Mouse (Mus musculus): ENCODE results near the gene Pitx3.
"Not testable (repeated sequence)": the region's sequence is repeated elsewhere in the genome, so short reads cannot be mapped to it uniquely, and the experiment has no call there.

Pitx3 gene

DNA sequence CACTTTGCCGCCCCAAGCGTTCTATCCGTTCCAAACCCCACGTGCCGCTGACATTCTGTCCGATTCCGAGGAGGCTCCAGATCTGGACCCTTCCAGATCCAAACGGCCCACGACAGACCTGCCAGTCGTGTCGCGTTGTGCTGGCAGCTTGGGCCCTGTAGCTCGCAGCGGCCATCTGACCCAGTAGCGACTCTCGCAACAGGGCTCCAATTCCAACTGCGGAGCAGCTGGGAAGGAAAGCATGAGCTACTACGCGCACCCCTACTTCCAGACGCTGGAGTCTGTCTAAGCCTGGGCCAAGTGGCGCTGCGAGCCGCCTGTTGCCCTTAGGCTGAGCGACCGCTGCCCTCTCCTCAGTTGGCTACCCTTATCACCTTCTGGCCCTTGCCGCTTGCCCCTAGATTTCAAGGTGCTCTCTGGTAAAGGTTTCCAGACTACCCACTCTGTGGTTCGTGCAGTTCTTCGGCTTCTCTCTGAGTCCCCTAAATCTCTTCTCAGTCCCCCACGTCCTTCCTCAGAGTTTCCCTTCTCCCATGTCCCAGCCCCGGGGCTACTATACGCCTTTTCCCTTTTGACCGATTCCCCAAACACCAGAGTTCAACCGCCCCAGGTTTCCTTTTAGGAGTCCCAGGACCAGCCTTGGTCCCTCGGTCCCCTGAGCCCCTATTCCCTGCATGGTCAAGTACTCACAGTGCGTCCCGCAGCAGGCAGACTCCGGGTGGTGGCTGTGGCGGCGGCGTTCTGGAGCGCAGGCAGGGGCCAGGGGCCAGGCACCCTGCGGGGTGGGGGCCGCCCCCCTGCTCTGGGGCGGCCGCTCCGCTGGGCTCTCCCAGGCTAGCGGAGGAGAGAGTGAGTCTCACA, at the start of gene Pitx3:
Gene Pitx3, minus strand, starts transcription at position 816 of the 861 bp plus-strand sequence.
- DNase-seq (ENCODE audit: inconsistent age in 2 of 2, low spot score in 1 of 2) = peak; percentile 36 to 70

DNA sequence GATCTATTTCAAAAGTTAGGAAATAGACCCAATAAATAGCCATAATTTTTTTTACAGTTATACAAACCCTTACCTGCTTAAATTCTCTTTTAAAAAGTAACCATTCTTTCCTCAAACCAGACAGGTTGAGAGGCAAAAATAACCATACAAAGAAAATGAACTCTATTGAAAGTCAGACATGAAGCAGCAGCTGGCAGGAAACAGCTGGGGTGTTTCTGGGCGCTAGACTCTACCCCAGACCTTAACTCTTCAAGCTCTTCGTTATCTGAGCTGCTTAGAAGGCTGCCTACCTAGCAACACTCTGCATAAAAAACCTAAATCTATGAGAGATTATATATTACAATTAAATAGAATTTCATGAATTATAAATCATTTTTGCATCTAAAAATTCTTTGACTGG, 39.1 kb upstream of the Pitx3 start:
- no peak for DNase-seq (ENCODE audit: inconsistent age in 2 of 2, low spot score in 1 of 2)

DNA sequence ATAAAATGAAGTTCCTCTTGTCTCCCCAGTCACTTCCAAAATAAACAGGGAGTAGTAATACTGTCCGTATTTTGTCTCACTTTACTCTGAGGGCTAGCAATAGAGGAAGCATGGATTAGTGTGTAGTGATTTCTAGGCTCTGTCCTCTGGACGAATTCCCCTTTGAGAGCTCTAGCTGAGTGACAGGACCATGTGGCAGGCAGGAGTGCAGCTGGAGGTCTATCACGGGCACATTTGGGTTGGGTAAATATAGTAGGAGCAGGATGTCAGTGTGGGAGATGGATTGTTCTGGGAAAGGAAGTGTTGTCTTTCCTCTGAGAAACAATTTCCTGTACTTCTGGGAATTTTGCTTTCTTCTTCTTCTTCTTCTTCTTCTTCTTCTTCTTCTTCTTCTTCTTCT, 38.5 kb upstream of the Pitx3 start:
- no peak for DNase-seq (ENCODE audit: inconsistent age in 2 of 2, low spot score in 1 of 2)

DNA sequence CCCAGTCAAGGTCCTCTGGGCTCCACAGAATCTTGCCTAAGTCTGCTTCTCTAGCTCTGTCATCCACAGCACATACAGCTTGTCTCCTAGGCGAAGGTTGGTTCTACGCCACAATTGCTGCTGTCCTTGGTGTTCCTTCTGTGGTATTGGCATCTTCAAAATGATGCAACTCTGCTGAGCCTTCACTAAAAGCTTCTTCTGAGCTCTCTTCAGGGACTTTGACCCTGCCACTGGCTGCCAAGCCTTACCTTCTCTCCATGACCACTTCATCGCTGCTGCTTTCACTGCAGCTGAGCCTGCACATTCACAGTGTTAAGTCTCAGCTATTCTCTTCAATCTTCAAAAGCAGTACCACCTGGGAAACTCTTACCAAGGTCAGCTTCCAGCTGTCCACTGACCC, 34.1 kb upstream of the Pitx3 start:
- DNase-seq (ENCODE audit: inconsistent age in 2 of 2, low spot score in 1 of 2) = peak; percentile 15 to 44

DNA sequence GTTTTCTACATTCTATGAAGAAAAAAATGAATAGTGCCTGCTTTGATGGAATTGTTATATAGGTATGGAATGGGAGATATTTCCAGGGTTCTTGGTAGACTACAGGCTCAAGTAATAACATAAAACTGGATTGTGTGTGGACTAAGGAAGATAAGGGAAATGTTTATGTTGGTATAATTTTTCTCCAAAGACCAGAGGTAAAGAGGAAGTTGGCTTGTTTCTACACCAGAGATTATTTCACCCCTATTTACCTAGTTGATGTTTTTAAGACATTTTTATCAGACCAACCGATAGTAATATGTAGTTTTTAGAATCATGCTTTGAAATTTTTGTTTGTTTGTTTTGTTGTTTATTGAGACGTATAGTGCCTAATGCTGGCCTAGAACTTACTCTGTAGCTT, 32.1 kb upstream of the Pitx3 start:
- DNase-seq (ENCODE audit: inconsistent age in 2 of 2, low spot score in 1 of 2) = no peak

GRCm38 (mm10) chr19:46177046-46177445, 28.9 kb upstream of the Pitx3 start:
- DNase-seq (ENCODE audit: inconsistent age in 2 of 2, low spot score in 1 of 2) = no peak

- DNase-seq (ENCODE audit: inconsistent age in 2 of 2, low spot score in 1 of 2) = no peak
These were observed 27.0 kb upstream of the Pitx3 start for GRCm38 (mm10) chr19:46175173-46175572.

- DNase-seq (ENCODE audit: inconsistent age in 2 of 2, low spot score in 1 of 2) = no peak
These were observed 24.4 kb upstream of the Pitx3 start for GRCm38 (mm10) chr19:46172541-46172940.

GRCm38 (mm10) chr19:46169913-46170312, 21.8 kb upstream of the Pitx3 start:
- DNase-seq (ENCODE audit: inconsistent age in 2 of 2, low spot score in 1 of 2) = no peak

DNA sequence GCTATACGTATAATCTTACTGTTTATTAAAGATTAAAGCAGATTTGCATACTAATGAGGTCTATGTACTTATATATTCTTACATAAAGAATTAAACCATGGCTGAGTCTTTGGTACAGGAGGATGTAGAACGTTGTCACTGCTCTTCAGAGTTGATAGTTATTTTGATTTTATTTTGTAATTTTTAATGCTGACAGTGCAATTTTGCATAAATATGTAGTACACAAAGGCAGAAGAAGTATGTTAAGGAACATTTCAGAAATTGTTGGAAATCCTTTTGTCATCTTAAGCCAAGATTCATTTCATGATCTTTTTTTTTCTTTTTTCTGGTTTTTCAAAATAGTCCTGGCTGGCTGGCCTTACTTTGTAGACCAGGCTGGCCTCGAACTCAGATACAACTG, 21.3 kb upstream of the Pitx3 start:
- DNase-seq (ENCODE audit: inconsistent age in 2 of 2, low spot score in 1 of 2) = no peak

DNA sequence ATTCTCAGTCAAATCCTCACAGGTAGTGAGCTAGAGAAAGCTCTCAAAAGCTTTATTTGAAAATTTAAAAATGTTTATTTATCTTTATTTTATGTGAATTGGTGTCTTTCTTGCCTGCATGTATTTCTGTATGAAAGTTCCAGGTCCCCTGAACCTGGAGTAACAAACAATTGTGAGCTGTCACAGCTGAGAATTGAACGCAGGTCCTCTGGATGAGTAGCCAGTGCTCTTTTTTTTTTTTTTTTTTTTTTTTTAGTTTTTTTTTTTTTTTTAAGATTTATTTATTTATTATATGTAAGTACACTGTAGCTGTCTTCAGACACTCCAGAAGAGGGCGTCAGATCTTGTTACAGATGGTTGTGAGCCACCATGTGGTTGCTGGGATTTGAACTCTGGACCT, 19.0 kb upstream of the Pitx3 start:
- DNase-seq (ENCODE audit: inconsistent age in 2 of 2, low spot score in 1 of 2) = not testable (repeated sequence)

DNA sequence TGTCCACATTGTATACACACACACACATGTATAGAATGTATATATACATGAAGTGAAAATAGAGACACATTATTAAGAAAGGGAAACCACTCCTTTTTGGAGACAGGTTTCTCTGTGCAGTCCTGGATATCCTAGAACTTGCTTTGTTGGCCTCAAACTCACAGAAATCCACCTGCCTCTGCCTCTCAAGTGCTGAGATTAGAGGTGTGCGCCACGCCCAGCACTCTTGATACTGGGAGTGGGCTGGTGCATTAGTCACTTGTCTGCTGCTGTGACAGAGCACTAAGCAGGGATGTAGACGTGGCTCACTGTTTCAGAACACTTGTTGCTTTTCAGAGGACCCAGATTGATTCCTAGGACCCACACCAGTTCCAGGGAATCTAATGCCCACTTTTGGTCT, 17.8 kb upstream of the Pitx3 start:
- DNase-seq (ENCODE audit: inconsistent age in 2 of 2, low spot score in 1 of 2) = no peak

- peak; percentile 95 to 99 for DNase-seq (ENCODE audit: inconsistent age in 2 of 2, low spot score in 1 of 2)
These were observed 4.1 kb upstream of the Pitx3 start, which contains the start of gene Gbf1 for GRCm38 (mm10) chr19:46152127-46152803. Gene Gbf1 (plus strand): TSS chr19:46152509.

- no peak for DNase-seq (ENCODE audit: inconsistent age in 2 of 2, low spot score in 1 of 2)
These were observed 965 bp upstream of the Pitx3 start for GRCm38 (mm10) chr19:46149091-46149490.

GRCm38 (mm10) chr19:46148372-46148760, 240 bp upstream of the Pitx3 start:
- DNase-seq (ENCODE audit: inconsistent age in 2 of 2, low spot score in 1 of 2) = peak; percentile 91 to 96

- no peak for DNase-seq (ENCODE audit: inconsistent age in 2 of 2, low spot score in 1 of 2)
These were observed 7.0 kb downstream of the Pitx3 start for GRCm38 (mm10) chr19:46141091-46141490.

GRCm38 (mm10) chr19:46140324-46140723, 7.8 kb downstream of the Pitx3 start:
- DNase-seq (ENCODE audit: inconsistent age in 2 of 2, low spot score in 1 of 2) = no peak

GRCm38 (mm10) chr19:46136639-46137580, 11.2 kb downstream of the Pitx3 start:
- peak; percentile 78 to 92 for DNase-seq (ENCODE audit: inconsistent age in 2 of 2, low spot score in 1 of 2)

GRCm38 (mm10) chr19:46135789-46136638, 12.1 kb downstream of the Pitx3 start:
- peak; percentile 50 to 87 for DNase-seq (ENCODE audit: inconsistent age in 2 of 2, low spot score in 1 of 2)

- DNase-seq (ENCODE audit: inconsistent age in 2 of 2, low spot score in 1 of 2) = peak; percentile 86 to 96
These were observed 12.8 kb downstream of the Pitx3 start for GRCm38 (mm10) chr19:46135297-46135696.
